Mouse (Mus musculus) ovary, postnatal 10 days (tissue): ENCODE measurements around the gene Slc17a9.

Experiments used
- DNase-seq: peaks from one replicate; pipeline ENCODE4 v3.0.0; 2022; ENCODE audit warnings: low spot score

The Slc17a9 gene

DNA sequence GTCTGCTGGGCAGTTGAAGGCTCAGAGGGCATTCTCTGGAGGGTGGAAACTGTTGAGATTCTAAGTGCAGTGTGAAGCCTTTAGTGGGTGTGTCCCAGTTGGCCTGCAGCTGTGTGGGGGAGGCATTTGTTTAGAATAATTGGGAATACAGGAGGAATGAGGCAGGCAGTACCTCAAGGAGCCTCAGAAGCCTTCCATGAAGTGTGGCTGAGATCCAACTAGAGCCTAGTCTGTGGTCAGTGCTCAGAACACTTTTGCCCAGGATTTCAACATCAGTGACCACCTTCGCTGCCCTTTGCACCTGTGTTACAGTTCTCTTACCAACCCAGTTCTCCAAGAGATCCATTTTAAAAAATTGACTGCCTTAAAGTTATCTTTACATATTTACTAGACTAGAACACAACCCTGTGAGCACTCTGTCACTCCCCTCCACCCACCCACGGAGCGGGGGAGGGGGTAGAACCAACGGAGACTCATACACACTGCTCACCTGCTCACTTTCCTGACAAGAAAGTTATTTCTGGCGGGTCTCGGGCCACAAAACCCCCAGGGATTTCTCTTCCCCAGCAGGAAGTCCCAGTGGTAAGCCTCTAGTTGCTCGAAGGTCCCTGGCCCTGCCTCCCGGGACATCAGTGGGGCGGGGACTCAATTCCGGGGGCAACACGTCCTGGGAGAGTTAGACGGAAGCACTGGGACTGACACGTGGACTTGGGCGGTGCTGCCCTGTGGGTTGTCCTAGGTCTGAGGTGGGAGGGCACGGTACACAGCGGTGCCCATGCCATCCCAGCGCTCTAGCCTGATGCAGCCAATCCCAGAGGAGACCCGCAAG, at the start of gene Slc17a9:
Gene Slc17a9, plus strand, starts transcription at position 679 of the 829 bp plus-strand sequence.
- no peak for DNase-seq

DNA sequence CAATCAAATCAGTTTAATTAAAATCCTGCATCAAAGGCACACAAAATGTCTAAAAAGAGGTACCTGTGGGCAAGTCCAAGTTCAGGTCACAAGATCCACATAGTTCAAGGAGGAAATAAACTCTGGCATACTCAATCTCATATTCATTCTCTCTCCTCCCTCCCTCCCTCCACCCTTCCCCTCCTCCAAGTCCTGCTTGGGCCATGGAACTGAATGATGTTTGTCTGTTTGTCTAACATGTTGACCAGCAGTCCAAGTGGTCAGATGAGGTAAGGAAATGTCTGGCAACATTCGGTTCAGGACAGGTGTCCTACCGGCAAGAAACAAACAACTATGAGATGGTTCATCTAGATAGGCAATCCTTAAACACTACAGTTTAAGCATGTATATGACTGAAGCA, 48.4 kb upstream of the Slc17a9 start:
- no peak for DNase-seq

DNA sequence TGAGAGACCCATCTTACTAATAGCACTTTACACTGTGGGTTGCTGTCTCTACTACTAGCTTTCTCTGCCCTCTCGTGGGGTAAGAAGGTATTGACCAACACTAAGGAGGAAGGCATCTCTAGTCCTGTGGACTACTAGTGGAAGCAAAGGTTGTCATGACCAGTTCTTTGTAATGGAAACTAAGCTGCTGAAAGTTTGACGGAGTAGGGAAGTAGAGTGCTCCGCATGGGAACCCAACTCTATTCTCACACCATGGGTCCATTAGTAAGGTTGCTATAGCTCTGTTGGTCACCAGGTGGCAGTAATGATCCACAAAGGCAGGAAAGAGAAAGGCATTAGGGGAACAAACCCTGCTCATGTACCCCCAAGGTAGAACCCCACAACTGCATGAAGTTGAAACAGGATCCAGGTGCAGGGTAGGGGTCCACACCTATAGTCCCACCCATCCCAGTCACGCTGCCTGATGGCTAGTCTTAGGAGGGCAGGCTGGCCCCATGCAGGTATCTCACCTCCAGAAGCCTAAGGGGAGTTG, 46.4 kb upstream of the Slc17a9 start:
- DNase-seq: peak; percentile 33

DNA sequence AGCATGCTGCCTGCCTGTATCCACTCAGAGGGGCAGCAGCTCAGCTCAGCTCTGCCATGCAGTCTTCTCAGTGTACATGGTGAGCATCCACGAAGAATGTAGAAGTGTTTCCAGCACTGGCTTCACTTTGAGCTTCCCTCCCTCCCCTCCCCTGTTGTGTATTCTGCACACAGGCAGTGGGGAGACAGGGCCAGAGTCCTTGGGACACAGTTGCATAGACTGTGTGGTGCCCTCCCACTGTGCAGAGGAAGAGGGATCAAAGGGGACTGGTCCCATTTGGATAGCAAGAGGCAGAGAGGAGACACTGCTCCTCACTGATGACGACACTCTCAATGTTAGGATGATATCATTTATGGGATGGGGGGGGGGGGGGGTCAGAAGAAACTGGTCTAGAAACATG, 43.8 kb upstream of the Slc17a9 start:
- no peak for DNase-seq

DNA sequence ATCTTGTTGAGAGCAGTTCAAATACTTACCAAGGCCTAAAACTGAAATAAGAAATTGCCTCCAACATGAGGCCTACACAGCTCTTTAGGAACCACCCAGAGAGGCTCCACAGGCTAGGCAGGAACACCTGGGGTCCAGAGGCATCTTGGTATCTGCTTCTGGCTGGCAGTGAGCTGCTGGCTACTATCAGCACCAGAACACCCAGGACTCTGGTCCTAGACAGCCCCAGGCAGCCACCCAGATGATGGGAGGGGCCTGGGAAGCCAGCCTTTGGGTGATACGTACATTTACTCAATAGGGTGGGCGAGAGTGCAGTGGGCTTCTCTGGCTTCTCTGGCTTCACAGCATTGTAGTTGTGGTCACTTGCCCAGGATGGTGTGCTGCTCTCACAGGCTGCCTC, 41.5 kb upstream of the Slc17a9 start:
- no peak for DNase-seq

DNA sequence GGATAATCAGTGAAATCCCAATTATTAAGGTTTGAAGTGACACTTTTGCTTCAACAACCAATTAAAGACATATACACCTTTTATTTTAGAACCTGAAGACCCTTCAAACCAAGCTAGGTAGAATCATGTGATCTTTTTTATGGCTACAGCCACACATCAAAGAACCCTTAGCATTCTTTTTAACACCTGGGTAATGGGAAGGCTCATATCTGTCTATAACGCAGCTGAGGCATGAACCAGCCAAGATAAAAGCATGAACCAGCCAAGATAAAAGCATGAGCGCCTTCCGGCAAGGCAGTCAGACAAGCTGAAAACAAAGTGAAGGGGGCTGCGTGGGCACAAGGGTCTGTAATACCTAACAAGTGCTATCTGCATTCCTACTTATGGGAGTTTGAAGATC, 41.0 kb upstream of the Slc17a9 start:
- no peak for DNase-seq

DNA sequence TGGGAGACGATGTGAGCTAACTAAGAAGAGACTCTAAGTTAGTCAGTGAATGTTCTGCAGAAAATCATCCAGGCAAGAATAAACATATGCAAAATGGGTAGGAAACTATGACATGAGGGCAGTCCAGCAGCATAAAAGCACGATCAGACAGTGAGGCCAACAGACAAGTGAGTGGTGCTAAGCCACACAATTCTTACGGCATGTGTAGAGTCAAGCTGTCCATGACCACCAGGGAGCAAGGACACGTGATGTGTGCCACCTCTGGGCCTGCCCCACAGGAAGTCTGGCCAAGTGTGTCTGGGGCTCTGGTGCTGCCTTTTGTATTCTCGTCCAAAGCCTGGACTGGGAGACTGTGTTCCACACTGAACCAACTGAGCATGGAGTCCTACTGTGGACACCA, 35.2 kb upstream of the Slc17a9 start:
- no peak for DNase-seq

DNA sequence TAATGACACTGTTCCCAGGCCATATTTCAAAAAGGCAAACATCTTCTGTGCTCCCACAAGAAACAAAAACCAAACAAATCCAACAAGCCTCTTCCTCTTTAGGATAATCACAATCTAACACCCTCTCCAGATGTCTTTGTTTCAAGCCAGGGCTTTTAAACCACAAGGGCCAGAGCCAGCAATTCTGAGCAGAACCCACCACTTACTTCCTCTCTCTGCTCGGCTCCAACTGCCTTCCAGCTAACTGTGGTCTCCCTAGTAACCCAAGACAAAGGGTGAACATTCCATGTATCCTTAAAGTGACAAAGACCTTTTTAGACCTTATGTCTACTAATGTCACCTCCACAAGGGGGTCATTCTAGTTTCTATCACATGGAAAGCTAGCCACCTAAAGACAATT, 32.4 kb upstream of the Slc17a9 start:
- DNase-seq: no peak

DNA sequence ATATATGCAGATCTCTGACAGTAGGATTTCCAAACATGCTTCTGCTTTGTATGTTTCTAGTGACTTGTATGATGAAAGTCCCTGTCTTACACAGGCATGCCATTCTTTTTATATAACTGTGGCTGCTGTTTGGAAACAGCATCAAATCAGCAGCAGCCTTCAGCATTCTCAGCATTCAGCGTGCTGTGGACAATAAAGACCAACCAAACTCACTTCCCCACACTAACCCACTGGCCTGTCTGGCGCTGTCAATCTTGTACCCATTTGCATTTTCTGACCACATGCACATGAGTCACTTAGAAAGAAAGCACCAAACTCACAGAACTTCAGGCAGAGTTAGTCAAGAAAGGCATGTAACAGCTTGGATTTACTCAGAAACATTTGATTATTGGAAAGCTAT, 29.9 kb upstream of the Slc17a9 start:
- DNase-seq: no peak

DNA sequence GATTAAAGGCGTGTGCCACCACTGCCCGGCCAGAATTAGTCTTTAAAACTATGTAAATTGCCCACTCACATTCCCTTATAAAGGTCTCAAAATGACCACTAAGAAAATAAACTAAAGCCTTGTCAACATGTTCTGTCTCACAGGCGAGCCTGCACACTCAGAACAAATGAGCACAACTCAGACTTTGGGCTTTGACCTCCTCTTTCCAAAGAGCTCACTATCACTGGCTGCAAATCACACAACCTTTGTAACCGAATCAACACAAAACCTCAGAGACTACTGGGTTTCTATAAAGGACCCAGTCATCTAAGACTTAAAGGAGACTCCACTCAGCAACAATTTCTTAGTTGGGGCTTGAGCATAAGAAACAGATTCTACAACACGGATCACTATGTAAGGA, 24.6 kb upstream of the Slc17a9 start:
- no peak for DNase-seq

DNA sequence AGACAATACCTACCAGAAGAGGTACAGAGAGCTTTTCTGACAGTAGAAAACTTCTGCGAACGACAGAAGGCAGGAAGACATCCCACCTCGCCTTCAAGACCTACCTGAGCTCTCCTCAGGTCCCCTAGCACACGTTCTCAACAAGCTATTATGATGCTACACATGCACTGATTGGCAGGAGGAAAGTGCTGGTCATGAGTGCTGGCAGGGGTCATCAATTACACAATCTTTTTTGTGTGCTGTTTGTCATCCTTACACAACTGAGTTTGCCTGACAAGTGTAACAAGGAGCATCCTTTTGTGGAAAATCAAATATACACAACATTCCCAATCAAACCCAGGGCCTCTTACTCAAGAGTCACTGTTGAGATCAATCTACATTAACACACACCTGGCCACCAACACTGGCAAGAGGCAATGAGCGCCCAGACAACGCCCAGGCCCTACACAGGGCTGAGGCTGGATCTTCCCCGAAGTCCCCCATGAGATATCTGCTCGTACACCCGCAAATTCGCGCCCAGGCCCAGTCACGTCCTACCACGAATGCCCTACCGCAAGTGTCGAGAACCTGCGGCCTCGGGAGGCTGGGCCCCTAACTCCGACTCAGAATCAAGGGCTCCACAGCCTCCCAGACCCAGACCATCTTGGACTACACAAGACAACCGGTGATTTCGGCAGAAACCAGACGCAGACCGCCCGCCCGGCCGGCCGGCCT, 23.9 kb upstream of the Slc17a9 start:
- DNase-seq: no peak

DNA sequence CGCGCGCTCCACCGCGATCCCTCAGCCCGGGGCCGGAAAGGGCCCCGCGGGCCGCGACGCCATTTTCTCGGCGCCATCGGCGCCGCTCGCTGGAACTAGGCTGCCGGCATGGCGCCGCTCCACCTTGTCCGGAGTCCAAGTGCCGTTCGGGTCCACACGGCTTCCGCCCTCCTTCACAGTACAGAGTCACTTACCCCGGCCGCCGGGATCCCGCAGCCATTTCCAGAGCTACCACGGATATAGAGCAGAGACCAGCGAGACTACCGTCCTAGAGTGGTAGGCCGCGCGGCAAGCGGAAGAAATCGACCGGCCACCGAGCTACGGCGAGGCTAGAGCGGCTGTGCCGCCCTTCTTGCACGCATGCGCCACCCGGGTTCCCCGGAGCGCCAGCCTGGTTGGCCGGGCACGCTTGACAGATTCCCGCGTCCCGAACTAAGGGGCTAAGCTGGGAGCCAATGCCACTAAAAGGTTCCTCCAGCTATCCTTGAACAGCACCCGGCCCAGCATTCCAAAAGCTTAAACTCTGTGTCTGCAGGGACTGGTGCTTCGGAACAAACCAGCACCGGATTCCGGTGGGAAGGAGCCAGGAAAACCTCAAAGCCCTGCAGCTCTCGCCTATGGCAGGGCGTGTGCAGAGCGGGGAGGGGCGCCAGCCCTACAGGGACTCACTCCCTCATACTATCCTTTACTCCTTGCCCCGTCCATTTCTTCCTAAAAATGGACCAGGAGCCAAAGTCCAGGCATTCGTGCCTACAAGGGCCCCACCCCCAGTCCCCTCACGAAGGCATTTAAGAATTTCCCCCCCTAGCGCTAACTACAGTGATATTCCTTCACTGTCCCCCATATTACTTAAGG, 23.1 kb upstream of the Slc17a9 start:
- DNase-seq: peak; percentile 88

DNA sequence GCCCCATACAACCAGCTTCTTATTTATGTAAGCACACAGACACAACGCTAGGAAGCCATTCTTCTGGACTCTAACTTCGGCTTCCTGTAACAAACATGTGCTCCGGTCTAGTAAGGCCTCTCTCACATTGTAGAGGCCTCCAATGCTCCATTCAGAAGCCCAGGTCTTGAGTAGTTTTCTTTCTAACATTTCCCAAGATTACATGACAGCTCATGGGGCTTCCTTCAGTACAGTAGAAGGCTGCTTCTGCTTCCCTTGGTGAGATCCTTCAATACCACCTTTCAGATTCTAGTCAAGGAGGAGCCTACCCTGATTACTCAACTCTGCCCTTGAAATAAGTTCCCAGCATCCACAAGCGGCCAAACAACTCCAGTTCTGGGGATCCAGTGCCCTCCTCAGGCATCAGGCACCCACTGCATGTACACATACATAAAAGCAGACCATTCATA, 22.3 kb upstream of the Slc17a9 start:
- DNase-seq: no peak

DNA sequence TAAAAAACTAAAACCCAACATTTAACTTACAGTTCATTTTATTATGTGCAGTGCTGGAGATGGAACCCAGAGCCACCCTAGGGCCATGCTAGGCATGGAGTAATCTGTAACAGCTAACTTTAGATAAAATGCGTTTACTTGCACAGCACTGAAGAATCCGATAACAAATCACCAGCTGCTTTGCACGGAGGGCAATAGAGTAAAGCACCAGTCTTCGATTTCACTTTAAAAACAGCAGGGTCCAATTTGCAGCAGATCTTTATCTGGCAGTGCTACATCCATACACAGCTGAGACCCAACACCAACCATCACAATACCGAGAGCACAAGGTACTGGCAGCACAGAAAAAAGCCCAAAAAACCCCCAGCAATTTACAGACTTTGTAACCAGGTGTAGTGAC, 21.9 kb upstream of the Slc17a9 start:
- no peak for DNase-seq

DNA sequence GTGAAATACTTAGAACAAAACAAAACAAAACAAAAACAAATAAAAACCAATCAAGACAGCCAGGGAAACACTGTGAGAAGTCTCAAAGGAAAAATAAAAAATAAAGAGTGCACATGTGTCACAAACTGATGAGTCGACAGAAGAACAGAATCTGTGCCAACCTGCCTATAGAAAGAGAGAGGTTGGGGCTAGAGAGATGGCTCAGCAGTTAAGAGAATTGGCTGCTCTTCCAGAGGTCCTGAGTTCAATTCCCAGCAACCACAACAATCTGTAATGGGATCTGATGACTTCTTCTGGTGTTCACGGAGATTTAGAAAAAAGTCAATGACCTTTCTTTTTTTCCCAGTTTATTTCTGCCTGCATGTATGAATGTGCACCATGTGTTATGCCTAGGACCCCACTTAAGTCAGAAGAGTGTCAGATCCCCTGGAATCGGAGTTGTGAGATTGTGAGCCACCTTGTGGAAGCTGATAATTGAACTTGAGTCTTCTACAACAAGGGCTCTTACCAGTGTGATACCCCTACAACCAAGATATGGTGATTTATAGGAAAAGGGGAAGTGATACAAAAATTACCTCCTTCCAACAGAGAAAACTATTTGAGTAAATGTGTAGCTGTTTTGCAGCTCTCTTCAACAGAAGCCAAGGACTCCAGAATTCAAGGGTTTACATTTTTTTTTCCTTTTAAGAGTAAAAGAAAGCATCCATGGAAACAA, 21.3 kb upstream of the Slc17a9 start:
- no peak for DNase-seq

DNA sequence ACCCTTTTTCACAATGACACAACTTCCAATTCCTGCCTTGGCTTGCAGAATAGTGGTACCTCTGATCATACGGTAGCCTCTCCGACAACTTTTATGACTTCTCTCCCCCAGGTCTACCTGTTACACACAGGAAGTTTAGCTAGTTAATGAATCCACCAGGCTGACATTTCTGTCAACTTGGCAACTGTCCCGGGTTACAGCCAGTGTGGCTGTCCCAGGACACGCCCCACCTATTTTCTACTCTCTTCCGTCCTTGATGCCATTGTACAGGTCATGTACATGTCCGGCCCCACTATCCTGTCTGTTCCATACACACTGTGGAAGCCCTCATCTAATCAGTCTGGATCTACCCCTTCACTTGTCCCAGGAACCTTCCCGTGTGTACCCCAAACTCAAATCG, 20.5 kb upstream of the Slc17a9 start:
- no peak for DNase-seq

DNA sequence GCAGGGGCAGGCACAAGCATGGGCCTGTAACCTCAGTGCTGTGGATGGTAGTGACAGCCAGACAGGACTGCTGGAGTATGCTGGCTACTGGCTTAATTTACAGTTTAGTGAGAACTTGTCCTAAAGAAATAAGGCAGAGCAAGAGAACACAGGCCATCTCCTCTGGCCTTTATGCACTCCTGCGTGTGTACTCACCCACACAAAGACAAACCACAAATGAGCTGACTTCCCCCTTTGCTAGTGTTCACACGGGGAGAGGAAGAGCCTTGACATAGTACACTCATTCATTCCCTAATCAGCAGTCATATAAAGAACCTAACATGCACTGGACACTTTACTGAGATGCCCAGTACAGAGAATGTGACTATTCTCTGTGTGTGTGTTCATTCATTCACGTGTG, 20.0 kb upstream of the Slc17a9 start:
- DNase-seq: no peak

DNA sequence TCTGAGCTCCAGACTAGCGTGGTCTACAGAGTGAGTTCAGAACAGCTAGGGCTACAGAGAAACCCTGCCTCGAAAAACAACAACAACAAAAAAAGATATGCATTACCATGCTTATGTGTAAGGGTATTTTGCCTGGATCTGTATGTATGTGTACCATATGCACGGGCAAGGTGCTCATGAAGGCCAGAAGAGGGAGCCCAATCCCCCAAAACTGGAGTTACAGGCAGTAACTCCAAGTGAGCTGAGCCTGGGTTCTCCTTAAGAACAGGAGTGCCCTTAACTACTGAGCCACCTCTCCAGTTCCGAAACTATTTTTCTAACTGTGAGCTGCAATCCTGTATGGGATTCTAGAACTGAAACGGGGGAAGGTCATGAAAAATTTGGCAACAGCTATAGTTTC, 19.1 kb upstream of the Slc17a9 start:
- DNase-seq: no peak

DNA sequence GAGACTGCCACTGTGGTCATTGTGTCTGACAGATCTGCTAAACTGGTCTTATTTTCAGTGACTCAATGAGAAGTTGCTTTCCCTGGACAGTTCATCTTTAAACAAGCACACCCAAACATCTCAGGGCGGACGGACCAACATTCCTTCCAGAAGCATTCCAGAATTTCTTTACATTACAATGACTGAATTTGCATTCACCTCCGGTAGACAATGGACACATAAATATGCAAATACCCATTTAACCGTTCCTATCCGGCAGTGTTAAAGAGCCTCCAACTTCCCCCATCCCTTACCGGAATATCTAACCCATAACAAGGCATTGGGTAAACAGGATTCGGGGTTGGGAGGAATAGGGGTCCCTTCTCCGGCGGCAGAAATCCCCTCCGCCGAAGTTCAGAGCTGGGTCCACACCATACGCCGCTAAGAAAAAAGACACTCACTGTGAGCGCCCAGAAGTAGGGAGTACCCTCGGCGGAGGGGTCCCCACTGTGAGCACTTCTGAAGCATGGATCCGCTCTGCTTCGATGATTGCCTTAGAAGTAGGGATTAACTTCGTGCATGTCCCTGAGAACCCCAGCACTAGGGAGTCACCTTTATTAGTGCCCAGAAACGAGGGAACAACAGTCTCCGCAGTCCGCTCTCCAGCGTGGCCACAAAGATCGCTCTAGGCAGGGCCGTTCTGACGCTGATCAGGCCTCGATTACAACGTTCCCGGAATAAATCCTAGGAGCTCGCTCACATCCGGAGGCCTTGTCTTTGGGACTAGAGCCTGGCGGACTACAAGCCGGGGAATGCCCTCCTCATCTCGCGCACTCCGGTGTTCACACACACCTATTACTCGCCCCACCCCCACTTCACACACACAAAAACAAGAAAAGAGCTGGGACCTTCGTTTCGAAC, 15.8 kb upstream of the Slc17a9 start:
- DNase-seq: no peak

DNA sequence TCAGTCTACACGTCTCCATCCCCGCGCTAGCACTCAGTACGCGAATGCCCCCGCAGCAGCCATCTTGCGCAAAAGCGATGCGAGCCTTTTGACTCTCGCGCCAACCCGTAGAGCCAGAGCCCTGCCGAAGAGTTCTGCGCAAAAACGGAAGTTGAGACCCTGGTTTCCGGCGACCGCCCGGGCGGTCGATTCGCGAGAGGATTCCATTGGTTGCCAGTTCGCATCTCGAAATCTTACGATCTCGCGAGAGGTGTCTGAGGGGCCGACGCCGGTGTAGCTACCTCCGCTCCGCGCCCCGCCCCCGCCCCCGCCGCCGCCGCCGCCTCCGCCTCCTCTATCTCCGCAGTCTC, 15.2 kb upstream of the Slc17a9 start, which contains the start of the genes Dido1 and Gid8:
Gene Dido1, minus strand, starts transcription at position 77 of the 350 bp plus-strand sequence.
Gene Gid8, plus strand, starts transcription at position 195 of the 350 bp plus-strand sequence.
- peak; percentile 90 for DNase-seq
